Mouse (Mus musculus): ENCODE measurements around the gene Ccr6.

- TF ChIP-seq CTCF (IDR thresholded peaks at IDR 0.05; ENCODE audit: insufficient read depth, low read length) (no peak), POLR2A (IDR thresholded peaks at IDR 0.05; ENCODE audit: borderline replicate concordance, extremely low read depth, low read depth, low read length) (no peak)
Measured at GRCm38 (mm10) chr17:8285056-8285455, 49.2 kb downstream of the Ccr6 start.
